Mouse (Mus musculus) CH12F3 (cell line): ENCODE measurements around the gene Olfm3.

ENCODE experiments used
- in situ Hi-C: fragments of 300-500 bp; cut with MboI; formaldehyde crosslinking; loops from 2 replicates; pipeline ENCODE4 v1.14.3; 2020; ENCODE audit warnings: low sequenced_read_pairs

The Olfm3 gene

DNA sequence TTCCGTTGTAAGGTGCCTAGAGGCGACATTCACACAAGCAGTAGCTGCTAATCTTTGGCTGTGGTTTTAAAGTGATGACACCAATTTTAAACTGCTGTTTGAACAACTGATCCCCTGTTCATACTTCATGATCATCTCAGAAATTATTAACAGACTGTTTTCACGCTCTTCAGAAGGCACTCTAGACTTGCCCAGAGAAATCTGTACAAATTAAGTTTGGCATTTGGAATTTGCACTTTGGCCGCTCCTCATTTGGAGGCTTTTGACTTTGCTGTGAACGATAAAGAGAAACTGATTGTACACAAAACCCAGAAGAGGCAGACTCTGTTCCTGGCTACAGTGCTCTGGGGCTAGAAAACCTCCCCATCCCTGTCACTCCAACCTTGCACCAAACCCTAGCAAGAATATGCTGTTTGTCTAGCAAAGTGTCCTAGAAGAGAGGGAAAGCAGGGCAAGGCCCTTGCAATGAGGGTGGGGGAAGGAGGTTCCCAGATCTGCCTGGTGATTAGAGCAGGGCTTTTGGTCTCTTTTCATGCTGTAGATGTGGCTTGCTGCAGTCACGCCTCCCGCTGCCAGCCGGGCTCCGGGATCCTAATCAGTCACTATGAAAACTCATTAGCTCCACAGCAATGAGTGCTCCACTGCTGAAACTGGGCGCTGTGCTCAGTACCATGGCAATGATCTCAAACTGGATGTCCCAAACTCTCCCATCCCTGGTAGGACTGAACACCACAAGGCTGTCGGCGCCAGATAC, 176.7 kb downstream of the Olfm3 start:
- in situ Hi-C loops, result no loop called here

DNA sequence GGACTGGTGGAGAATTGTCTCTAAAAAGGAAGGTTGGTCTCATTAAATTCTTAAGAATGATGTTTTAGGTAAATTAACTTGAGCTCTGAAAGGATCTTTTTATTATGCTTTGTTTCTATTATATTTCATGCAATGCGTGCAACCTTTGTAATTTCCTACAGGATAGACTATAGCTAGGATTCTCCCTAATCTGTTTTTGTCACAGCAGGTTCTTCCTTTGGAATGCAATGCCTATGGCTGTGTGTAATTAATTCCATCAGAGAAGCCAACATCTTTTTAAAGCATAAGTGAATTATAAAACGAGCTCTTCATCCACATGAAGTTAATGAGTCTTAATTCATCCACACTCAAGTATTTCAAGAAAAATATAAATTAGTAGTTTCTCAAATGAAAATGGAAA, 177.5 kb downstream of the Olfm3 start:
- in situ Hi-C loops, result no loop called here

DNA sequence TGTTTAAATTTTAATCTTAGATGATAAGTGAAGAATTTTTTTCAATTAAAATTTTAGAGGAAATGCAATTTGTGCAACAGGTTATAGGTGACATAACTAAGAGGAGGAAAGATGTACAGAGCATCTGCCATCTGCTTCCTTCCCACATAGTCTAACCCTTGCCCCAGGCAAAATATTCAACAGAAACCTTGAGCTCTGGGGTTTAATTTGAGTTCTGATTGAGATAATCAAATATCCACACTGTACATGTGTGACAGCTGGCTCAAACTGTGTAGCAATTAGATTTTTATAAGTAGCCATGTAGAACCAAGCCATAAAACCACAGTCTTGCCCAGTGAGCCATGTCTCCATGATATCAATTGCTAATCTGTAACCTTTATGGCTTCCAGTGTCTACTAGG, 179.1 kb downstream of the Olfm3 start:
- in situ Hi-C loops, result no loop called here

DNA sequence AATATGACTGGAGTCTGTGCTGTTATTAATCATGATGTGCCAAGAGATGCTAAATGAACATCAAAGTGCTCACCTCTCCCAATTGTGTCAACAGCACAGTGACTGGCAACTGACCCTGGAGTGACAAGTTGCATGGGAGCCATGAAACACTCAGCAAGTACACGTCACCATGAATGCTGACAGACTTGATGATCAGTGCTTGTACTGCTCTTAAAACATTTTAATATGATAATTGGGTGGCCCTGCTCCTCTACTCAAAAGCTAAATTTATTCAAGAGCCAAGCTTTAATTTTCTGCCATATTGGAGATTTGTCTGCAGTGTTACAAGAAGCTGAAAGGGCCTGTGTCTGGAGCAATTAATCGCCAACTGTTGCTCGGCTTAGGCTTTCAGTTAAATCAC, 184.4 kb downstream of the Olfm3 start:
- in situ Hi-C loops, result no loop called here

DNA sequence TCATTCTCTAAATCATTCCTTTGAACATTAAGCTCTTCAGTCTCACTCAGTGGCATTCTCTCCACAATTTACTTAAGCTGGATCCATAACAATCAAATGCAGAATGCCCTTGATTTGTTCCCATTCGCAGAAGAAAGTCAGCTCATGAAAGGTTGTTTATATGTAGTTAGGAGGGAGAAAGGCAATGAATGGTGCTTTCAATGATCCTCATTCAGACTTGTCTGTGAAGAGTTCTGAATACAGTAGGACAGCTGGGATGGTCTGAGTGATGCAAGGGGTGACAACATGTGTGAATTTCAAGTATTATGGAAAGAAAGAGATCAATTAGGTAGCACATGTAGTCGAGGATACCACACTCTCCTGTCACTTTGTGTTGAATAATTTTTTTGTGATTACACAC, 186.8 kb downstream of the Olfm3 start:
- in situ Hi-C loops, result no loop called here

DNA sequence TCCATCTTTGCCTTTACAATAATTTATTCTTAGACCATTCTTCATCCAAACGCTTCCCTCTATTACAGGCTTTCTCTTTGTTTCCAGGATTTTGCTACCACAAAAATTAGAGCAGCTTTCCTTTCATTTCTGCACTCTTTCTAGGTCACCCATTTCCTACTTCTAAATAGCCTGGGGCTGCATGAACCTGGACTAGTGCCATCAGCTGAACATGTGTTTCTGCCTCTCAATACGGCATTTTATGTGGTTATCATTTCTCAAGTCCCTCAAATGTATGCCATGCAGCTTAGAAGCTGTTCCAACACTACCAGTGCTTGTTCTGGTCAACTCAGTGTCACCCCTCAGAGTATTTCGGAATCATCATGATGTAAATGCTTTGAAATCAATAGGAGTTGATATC, 191.6 kb downstream of the Olfm3 start:
- in situ Hi-C loops, result no loop called here

DNA sequence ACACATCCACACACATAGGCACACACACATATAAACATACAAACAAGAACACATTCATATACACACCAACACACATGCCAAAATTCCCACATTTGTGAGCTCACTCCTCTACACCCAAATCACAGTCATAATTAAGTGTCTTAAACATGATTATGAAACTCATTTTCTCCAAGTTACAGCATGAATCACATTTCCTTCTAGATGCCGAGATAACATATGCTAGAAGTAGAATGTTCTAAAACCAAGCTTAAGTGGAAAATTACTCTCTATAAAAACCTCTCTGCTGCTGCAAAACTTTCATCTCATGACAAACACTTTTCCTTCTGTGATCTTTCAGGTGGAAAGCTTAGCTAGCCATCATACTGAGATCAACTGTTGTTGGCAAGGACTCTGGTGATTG, 195.7 kb downstream of the Olfm3 start:
- in situ Hi-C loops, result no loop called here

DNA sequence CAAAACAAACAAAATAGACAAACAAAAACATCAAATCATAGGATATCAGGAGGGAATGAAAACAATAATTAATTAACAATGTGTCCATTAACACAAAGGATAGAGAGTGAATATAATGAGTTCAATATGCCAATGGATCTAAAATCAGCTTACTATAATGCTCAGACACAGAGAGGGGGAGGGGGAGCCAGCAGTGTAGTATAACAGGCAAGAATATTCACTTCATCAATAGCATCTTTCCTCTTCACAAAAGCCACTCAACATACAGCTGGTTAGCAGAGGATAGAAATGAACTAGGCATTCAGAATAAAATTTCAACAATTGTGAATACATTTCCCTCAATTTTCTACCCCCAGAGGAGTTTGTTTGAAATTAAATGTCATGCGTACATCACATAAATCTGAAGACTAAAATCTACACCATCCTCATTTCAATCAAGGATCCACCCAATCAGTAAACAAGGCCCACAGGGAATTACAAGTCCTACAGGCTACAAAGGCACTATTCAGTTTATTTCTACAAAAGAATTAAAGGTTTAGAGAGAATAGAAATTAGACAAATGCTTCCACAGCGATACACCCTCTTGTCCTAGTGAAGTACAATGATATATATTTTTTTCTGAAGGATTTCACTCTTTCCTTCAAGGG, 200.4 kb downstream of the Olfm3 start:
- in situ Hi-C loops, result no loop called here

DNA sequence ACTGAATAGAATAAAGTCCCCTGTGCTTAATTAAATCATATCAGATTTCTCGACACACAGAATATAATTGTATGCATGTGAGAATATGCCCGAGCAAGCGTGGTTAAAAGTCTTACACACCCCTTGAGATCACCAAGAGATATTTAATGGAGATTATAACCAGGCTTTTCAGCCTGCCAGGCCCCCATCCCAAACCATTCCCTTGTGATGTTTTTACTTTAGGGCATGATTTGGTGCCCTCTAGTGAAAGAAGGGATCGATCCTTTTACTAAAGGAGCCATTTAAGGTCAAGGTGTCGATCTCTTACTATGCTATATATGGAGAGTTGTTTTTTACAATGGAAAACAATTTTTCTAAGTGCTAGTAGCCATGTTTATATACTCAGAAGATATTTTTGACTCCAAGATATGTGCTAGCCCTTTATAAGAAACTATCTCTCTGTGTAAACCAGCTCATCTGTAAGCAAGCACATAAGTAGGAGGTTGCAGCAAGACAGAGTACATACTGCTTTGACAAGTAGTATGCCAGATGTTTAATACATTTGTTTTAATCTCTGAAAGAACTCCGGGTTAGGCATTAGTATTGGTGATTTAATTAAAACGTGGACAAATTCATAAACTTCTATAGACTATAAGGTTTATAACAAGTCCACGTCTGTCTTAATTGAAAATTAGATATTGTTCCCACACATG, 201.1 kb downstream of the Olfm3 start:
- in situ Hi-C loops, result no loop called here

DNA sequence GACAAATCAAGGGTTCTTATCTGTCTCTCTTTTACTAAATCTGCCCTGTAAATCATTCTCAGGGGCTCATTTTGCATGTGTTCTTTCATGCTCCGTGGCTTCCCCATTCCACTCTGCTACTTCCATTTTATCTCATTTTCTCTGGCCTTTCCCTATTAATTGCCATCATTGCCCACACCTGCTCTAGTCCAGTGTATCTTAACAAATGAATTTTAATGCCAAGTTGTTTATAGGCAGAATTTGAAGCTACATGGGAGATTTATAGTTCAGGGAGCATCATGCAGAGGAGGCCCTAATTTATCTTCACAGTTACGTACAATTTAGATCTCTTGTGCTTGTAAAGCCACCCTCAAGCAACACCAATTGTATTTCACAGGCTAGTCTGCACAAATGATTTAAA, 241.8 kb downstream of the Olfm3 start:
- in situ Hi-C loops, result no loop called here

DNA sequence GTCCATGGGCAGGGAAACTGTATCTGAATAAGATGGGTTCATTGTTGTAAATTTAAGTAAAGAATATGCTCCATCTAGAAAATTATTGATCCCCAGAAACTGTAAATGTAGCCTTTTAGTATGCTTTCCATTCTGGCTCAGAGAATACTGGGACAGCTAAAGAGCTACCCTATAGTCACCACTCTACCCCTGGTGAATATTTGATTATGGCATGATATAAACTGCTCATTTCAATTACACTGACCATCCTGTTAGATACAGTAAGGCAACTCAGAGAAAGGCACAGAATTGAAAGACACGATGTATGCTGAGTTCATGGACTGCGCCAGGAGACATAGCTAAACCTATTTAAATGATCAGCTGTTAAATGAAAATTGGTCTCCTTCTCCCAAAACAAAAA, 242.4 kb downstream of the Olfm3 start:
- in situ Hi-C loops, result no loop called here

DNA sequence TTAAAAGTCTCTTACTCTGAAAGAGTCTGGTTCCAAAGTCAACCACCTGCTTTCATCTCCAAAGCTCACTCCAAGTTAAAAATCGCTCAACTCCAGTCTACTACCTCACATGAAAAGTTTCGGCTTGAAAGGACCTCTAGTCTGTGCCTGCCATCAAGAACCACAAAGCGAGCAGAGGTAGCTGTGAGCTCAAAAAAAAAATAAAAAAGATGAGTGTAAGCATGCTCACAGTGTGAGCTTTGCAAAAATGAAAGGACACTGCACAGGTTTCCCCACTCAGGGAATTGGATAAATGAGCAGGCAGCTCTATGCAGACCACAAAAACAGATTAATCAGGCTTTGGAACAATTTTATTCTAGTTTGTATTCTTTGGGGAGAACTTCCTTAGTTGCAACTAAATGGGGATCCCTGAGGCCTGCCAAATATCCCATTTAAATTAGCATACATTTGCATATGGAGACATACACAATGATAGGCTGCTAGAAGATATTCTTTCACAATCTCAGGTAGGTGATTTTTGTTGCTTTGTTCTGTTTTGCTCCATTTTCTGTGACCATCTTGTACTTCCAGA, 255.1 kb downstream of the Olfm3 start:
- in situ Hi-C loops, result no loop called here

DNA sequence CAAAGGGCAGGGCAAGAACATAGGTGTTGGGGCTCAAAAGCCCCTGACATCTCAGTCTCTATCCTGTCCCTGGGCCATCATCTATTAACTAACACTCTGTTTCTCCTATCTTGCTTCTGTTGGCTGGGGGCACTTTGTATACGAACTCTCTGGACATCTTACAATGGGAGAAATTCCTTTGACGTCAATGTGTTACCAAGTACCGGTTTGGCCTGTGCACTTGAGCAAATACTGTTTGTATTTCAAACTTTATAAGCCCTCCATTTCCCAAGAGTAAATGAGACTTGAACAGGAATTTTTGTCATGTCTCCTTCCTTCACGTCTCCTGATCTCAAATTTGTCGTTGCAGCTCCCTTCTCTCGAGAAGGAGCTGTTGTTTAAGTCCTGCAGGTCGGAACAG, 270.7 kb downstream of the Olfm3 start:
- in situ Hi-C loops, result no loop called here
